Mouse (Mus musculus) intestine, embryonic 14.5 days (tissue): ENCODE measurements at regions not wholly inside any gene's neighbourhood (a gene's known extent, or its start where the extent isn't known, plus 50 kb on each side); places are given as distances from the start of the nearest gene placed in this dataset.
A peak's percentile ranks its signal among the peaks of the same experiment; 100 is the strongest.

Experiments used
- ATAC-seq: fragments of 200-750 bp; cut with Nextera tagmentation; replicated peaks from 2 replicates; pipeline ENCODE4 v1.8.0; 2017; ENCODE audit warnings: low read depth, moderate number of reproducible peaks, moderate TSS enrichment, moderate library complexity; ENCODE audit not compliant: low FRiP score, low TSS enrichment
- DNase-seq: peaks from one replicate; pipeline ENCODE4 v3.0.0-alpha.2; 2018; ENCODE audit warnings: low spot score
- H3K27ac ChIP-seq: fragments of 300-500 bp; sonication (generic); 2 replicates; pipeline ENCODE4 v1.5.1; 2014; ENCODE audit warnings: low read depth, mild to moderate bottlenecking, control low read depth
- H3K27me3 ChIP-seq: fragments of 300-500 bp; sonication (generic); replicated peaks from 2 replicates; pipeline ENCODE4 v1.6.1; 2014; ENCODE audit warnings: low read length, control low read depth; ENCODE audit not compliant: control insufficient read depth, insufficient read depth
- H3K36me3 ChIP-seq: fragments of 300-500 bp; sonication (generic); 2 replicates; pipeline ENCODE4 v1.6.1; 2014; ENCODE audit warnings: low read length, control low read depth; ENCODE audit not compliant: control insufficient read depth, insufficient read depth
- H3K4me1 ChIP-seq: fragments of 300-500 bp; sonication (generic); replicated peaks from 2 replicates; pipeline ENCODE4 v1.6.1; 2014; ENCODE audit warnings: low read length, control low read depth, mixed read lengths; ENCODE audit not compliant: control insufficient read depth, insufficient read depth
- H3K4me2 ChIP-seq: fragments of 300-500 bp; sonication (generic); 2 replicates; pipeline ENCODE4 v1.6.1; 2014; ENCODE audit warnings: low read length
- H3K4me3 ChIP-seq: fragments of 300-500 bp; sonication (generic); 2 replicates; pipeline ENCODE4 v1.5.1; 2014; ENCODE audit warnings: low read depth, low read length, control low read depth, mixed read lengths
- H3K9ac ChIP-seq: fragments of 300-500 bp; sonication (generic); 2 replicates; pipeline ENCODE4 v1.6.1; 2014; ENCODE audit warnings: mild to moderate bottlenecking, low read length
- H3K9me3 ChIP-seq: fragments of 300-500 bp; sonication (generic); 2 replicates; pipeline ENCODE4 v1.6.1; 2016; ENCODE audit warnings: low read length, control low read depth; ENCODE audit not compliant: control insufficient read depth
- WGBS: fragments of 180-500 bp; shearing (Covaris S2); extraction: QIAGEN DNeasy Blood & Tissue Kit; methylation state at CpG from one replicate; pipeline ENCODE4 v1.1.7; 2014; 5-methylcytosine and 5-hydroxymethylcytosine counted together

GRCm38 (mm10) chr6:117465606-117466174 lies 297.4 kb downstream of the Cxcl12 start:
- ATAC-seq: no peak
- no peak overlapping the region for H3K9ac ChIP-seq
- WGBS: 41% methylated on average over 5 of the region's 5 CpGs
- no peak overlapping the region for H3K4me3 ChIP-seq
- no peak for DNase-seq
- no peaks in the 10 kb centered on the region for H3K27me3 ChIP-seq
- no peak overlapping the region for H3K27ac ChIP-seq
- no peaks in the 10 kb centered on the region for H3K36me3 ChIP-seq
- H3K4me1 ChIP-seq: no peaks in the 10 kb centered on the region
- no peak overlapping the region for H3K4me2 ChIP-seq
- no peaks in the 10 kb centered on the region for H3K9me3 ChIP-seq

GRCm38 (mm10) chr6:117479376-117479775 lies 311.0 kb downstream of the Cxcl12 start:
- H3K27ac ChIP-seq: no peak overlapping the region
- no peak overlapping the region for H3K9ac ChIP-seq
- ATAC-seq: no peak
- 24% methylated on average over 2 of the region's 2 CpGs for WGBS
- no peaks in the 10 kb centered on the region for H3K36me3 ChIP-seq
- no peaks in the 10 kb centered on the region for H3K9me3 ChIP-seq
- no peak overlapping the region for H3K4me2 ChIP-seq
- H3K27me3 ChIP-seq: no peaks in the 10 kb centered on the region
- H3K4me3 ChIP-seq: no peak overlapping the region
- DNase-seq: no peak
- 0 out of 2 replicates have a peak, but pooled peaks cover 4% of the 10 kb centered on the region for H3K4me1 ChIP-seq

GRCm38 (mm10) chr6:117480396-117480795 lies 312.1 kb downstream of the Cxcl12 start:
- H3K27ac ChIP-seq: no peak overlapping the region
- no peak overlapping the region for H3K4me2 ChIP-seq
- DNase-seq: no peak
- WGBS: 85% methylated on average over 2 of the region's 2 CpGs
- no peak overlapping the region for H3K4me3 ChIP-seq
- no peaks in the 10 kb centered on the region for H3K9me3 ChIP-seq
- no peak overlapping the region for H3K9ac ChIP-seq
- H3K27me3 ChIP-seq: no peaks in the 10 kb centered on the region
- H3K36me3 ChIP-seq: no peaks in the 10 kb centered on the region
- H3K4me1 ChIP-seq: 0 out of 2 replicates have a peak, but pooled peaks cover 4% of the 10 kb centered on the region
- no peak for ATAC-seq

GRCm38 (mm10) chr6:117489161-117489560 lies 320.8 kb downstream of the Cxcl12 start:
- no peak overlapping the region for H3K4me2 ChIP-seq
- H3K36me3 ChIP-seq: no peaks in the 10 kb centered on the region
- no peaks in the 10 kb centered on the region for H3K27me3 ChIP-seq
- no peak overlapping the region for H3K27ac ChIP-seq
- ATAC-seq (no peak), DNase-seq (no peak)
- no peaks in the 10 kb centered on the region for H3K9me3 ChIP-seq
- no peak overlapping the region for H3K9ac ChIP-seq
- no peak overlapping the region for H3K4me3 ChIP-seq
- WGBS: 97% methylated on average over 4 of the region's 4 CpGs
- no peaks in the 10 kb centered on the region for H3K4me1 ChIP-seq

GRCm38 (mm10) chr6:117489761-117490396 lies 321.5 kb downstream of the Cxcl12 start:
- 86% methylated on average over 3 of the region's 3 CpGs for WGBS
- DNase-seq (no peak), ATAC-seq (no peak)
- no peaks in the 10 kb centered on the region for H3K9me3 ChIP-seq
- H3K4me2 ChIP-seq: no peak overlapping the region
- H3K36me3 ChIP-seq: no peaks in the 10 kb centered on the region
- no peak overlapping the region for H3K9ac ChIP-seq
- no peaks in the 10 kb centered on the region for H3K4me1 ChIP-seq
- H3K27ac ChIP-seq: no peak overlapping the region
- H3K4me3 ChIP-seq: no peak overlapping the region
- H3K27me3 ChIP-seq: no peaks in the 10 kb centered on the region

- Histone ChIP-seq H3K4me1 (no peaks in the 10 kb centered on the region), H3K4me3 (no peak overlapping the region), H3K9me3 (no peaks in the 10 kb centered on the region), H3K27me3 (no peaks in the 10 kb centered on the region), H3K36me3 (no peaks in the 10 kb centered on the region), H3K9ac (no peak overlapping the region), H3K27ac (no peak overlapping the region), H3K4me2 (no peak overlapping the region)
- ATAC-seq (no peak), DNase-seq (no peak)
- 51% methylated on average over 1 of the region's 1 CpGs for WGBS
Observed at GRCm38 (mm10) chr6:117494971-117495370, 326.6 kb downstream of the Cxcl12 start.

- H3K4me1 ChIP-seq: no peaks in the 10 kb centered on the region
- ATAC-seq (no peak), DNase-seq (no peak)
- no peak overlapping the region for H3K9ac ChIP-seq
- H3K9me3 ChIP-seq: no peaks in the 10 kb centered on the region
- no peak overlapping the region for H3K27ac ChIP-seq
- H3K27me3 ChIP-seq: no peaks in the 10 kb centered on the region
- WGBS: 76% methylated on average over 5 of the region's 5 CpGs
- no peaks in the 10 kb centered on the region for H3K36me3 ChIP-seq
- H3K4me2 ChIP-seq: no peak overlapping the region
- H3K4me3 ChIP-seq: no peak overlapping the region
Observed at GRCm38 (mm10) chr6:117497337-117497736, 329.0 kb downstream of the Cxcl12 start.

GRCm38 (mm10) chr6:117497904-117498303 lies 329.6 kb downstream of the Cxcl12 start:
- no peaks in the 10 kb centered on the region for H3K9me3 ChIP-seq
- no peak overlapping the region for H3K27ac ChIP-seq
- no peak for ATAC-seq
- H3K36me3 ChIP-seq: no peaks in the 10 kb centered on the region
- H3K4me1 ChIP-seq: no peaks in the 10 kb centered on the region
- 89% methylated on average over 5 of the region's 5 CpGs for WGBS
- no peaks in the 10 kb centered on the region for H3K27me3 ChIP-seq
- no peak overlapping the region for H3K4me2 ChIP-seq
- no peak overlapping the region for H3K9ac ChIP-seq
- DNase-seq: no peak
- H3K4me3 ChIP-seq: no peak overlapping the region

GRCm38 (mm10) chr6:117502346-117502745 lies 334.0 kb downstream of the Cxcl12 start:
- WGBS: 40% methylated on average over 5 of the region's 5 CpGs
- H3K9ac ChIP-seq: no peak overlapping the region
- no peaks in the 10 kb centered on the region for H3K27me3 ChIP-seq
- no peak overlapping the region for H3K4me3 ChIP-seq
- H3K9me3 ChIP-seq: no peaks in the 10 kb centered on the region
- H3K36me3 ChIP-seq: no peaks in the 10 kb centered on the region
- H3K27ac ChIP-seq: no peak overlapping the region
- H3K4me1 ChIP-seq: no peaks in the 10 kb centered on the region
- no peak for ATAC-seq
- peak; percentile 27 for DNase-seq
- H3K4me2 ChIP-seq: no peak overlapping the region
